Mouse (Mus musculus): ENCODE measurements around the gene Atp2b4. TPM values are rescaled to one million over a fixed set of nuclear protein-coding genes. Genes with fewer than 3 reads are reported as not detected.

The Atp2b4 gene
- polyA plus RNA-seq, 1 experiment from 2014 or later: 22.3 TPM

DNA sequence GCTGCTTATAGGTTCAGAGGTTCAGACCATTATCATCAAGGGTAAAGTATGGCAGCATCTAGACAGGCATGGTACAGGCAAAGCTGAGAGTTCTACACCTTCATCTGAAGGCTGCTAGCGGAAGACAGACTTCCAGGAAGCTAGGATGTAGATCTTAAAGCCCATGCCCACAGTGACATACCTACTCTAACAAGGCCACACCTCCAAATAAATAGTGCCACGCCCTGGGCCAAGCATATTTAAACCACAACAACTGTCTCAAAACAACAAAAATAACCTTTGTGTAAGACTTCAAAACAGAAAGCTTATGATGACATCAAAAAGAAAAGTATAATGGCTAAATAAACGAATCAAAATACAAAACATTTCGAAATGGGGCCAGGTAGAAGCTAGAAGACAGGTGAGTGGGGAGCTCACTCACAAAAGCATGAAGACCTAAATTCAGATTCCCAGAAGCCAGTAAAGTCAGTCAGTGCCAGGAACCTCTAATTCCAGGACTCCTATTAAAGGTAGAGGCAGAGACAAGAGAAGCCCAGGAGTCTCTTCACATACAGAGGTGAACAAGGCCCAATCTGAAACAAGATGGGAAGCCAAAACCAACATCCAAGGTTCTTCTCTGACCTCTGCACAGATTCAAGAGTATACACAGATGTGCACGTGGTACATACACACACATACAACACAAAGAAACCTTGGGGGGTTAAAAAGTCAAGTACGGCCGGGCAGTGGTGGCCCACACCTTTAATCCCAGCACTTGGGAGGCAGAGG is 150.4 kb downstream of the Atp2b4 start:
- no peak overlapping the region for H3K4me3 ChIP-seq (replicated peaks)
- H3K9ac ChIP-seq: no peak overlapping the region
- ATAC-seq (ENCODE audit: insufficient number of reproducible peaks, low FRiP score, low TSS enrichment, low read depth): no peak
- no peak overlapping the region for H3K4me2 ChIP-seq (replicated peaks)
- no peaks in the 10 kb centered on the region for H3K4me1 ChIP-seq
- H3K9me3 ChIP-seq (replicated peaks): no peaks in the 10 kb centered on the region
- 90% methylated on average over 7 of the region's 7 CpGs for WGBS
- no peaks in the 10 kb centered on the region for H3K27me3 ChIP-seq
- no peak overlapping the region for H3K27ac ChIP-seq (replicated peaks)
- peaks cover 28% of the 10 kb centered on the region for H3K36me3 ChIP-seq

Small RNA genes within 50 kb of the gene (microRNA-seq; reads per million reads assigned to microRNA genes)
- 0.69 reads per million for gene Mir6903 (ENCODE audit: borderline number of aligned reads)

Other genes starting within 250 kb of the Atp2b4 start
- 524 and 525 TPM in 2 replicates for gene Snrpe, start 190.8 kb downstream of the Atp2b4 start, polyA plus RNA-seq (2015; fragmentation: Nextera tagmentation; extraction: Ambion mirVana)
- gene Zbed6, start 140.2 kb downstream of the Atp2b4 start, polyA plus RNA-seq (2015; fragmentation: Nextera tagmentation; extraction: Ambion mirVana): not detected in 2 replicates
- gene Gm38394, start 139.7 kb downstream of the Atp2b4 start, polyA plus RNA-seq (2015; fragmentation: Nextera tagmentation; extraction: Ambion mirVana): 5.5 and 6.6 TPM in 2 replicates
- 0.45 and 0.53 TPM in 2 replicates for gene Lax1, start 110.9 kb downstream of the Atp2b4 start, polyA plus RNA-seq (2015; fragmentation: Nextera tagmentation; extraction: Ambion mirVana)
- gene Optc, start 107.0 kb upstream of the Atp2b4 start, polyA plus RNA-seq (2015; fragmentation: Nextera tagmentation; extraction: Ambion mirVana): 1.1 and 1.2 TPM in 2 replicates
- gene Prelp, start 120.4 kb upstream of the Atp2b4 start, polyA plus RNA-seq (2015; fragmentation: Nextera tagmentation; extraction: Ambion mirVana): 6.7 and 8.2 TPM in 2 replicates
- gene Fmod, start 236.2 kb upstream of the Atp2b4 start, polyA plus RNA-seq (2015; fragmentation: Nextera tagmentation; extraction: Ambion mirVana): 22.2 and 30.8 TPM in 2 replicates